Mouse (Mus musculus): ENCODE measurements around the gene Ppp1r7.

GRCm38 (mm10) chr1:93362661-93363060 lies 20.0 kb downstream of the Ppp1r7 start:
- TF ChIP-seq GATA1 (IDR thresholded peaks at IDR 0.05; ENCODE audit: borderline replicate concordance, low read length) (no peak), FLI1 (IDR thresholded peaks at IDR 0.05; ENCODE audit: low read length) (no peak)
